Mouse (Mus musculus) lung, embryonic 15.5 days (tissue): Measurements from ENCODE around the gene Gm45713. TPM values are rescaled to one million over a fixed set of nuclear protein-coding genes. Genes with fewer than 3 reads are reported as not detected.
"Not testable (repeated sequence)": the region's sequence is repeated elsewhere in the genome, so short reads cannot be mapped to it uniquely, and the experiment has no call there.

Source experiments
- ATAC-seq: fragments of 200-750 bp; cut with Nextera tagmentation; 2 replicates; pipeline ENCODE4 v1.8.0; 2017; ENCODE audit warnings: moderate number of reproducible peaks, borderline replicate concordance; ENCODE audit not compliant: low FRiP score, low TSS enrichment; ENCODE audit errors: extremely low read depth
- H3K27ac ChIP-seq: fragments of 300-500 bp; sonication (generic); 2 replicates; pipeline ENCODE4 v1.5.1; 2015; ENCODE audit warnings: moderate library complexity, mild to moderate bottlenecking, inconsistent platforms
- H3K27me3 ChIP-seq: fragments of 300-500 bp; sonication (generic); 2 replicates; pipeline ENCODE4 v1.6.1; 2015; ENCODE audit warnings: inconsistent platforms
- H3K36me3 ChIP-seq: fragments of 300-500 bp; sonication (generic); 2 replicates; pipeline ENCODE4 v1.6.1; 2015; ENCODE audit warnings: inconsistent platforms
- H3K4me1 ChIP-seq: fragments of 300-500 bp; sonication (generic); 2 replicates; pipeline ENCODE4 v1.6.1; 2015; ENCODE audit warnings: inconsistent platforms
- H3K4me2 ChIP-seq: fragments of 300-500 bp; sonication (generic); 2 replicates; pipeline ENCODE4 v1.6.1; 2015; ENCODE audit warnings: inconsistent platforms, mild to moderate bottlenecking, moderate library complexity
- H3K4me3 ChIP-seq: fragments of 300-500 bp; sonication (generic); 2 replicates; pipeline ENCODE4 v1.5.1; 2015; ENCODE audit warnings: mild to moderate bottlenecking, inconsistent platforms
- H3K9ac ChIP-seq: fragments of 300-500 bp; sonication (generic); 2 replicates; pipeline ENCODE4 v1.6.1; 2015; ENCODE audit warnings: inconsistent platforms
- H3K9me3 ChIP-seq: fragments of 300-500 bp; sonication (generic); 2 replicates; pipeline ENCODE4 v1.6.1; 2016; ENCODE audit warnings: inconsistent platforms
- WGBS: fragments of 180-500 bp; shearing (Covaris S2); methylation state at CpG from one replicate; pipeline ENCODE4 v1.1.7; 2015; 5-methylcytosine and 5-hydroxymethylcytosine counted together
- polyA plus RNA-seq: library from polyadenylated mRNA; unstranded; fragments of >200 nt; fragmentation: Nextera tagmentation; extraction: Ambion mirVana; gene quantifications from 2 replicates; pipeline ENCODE4 v1.2.1, GENCODE M21; 2015

Gm45713 gene
- polyA plus RNA-seq, 1 experiment from 2014 or later = 0.19 TPM

- H3K36me3 ChIP-seq = peaks cover 28% of the 10 kb centered on the region
- no peaks in the 10 kb centered on the region for H3K9me3 ChIP-seq
- ATAC-seq = no peak
- H3K4me2 ChIP-seq = peak overlapping the region; percentile 81
- H3K4me3 ChIP-seq = peak overlapping the region; percentile 90
- H3K4me1 ChIP-seq = peaks cover 43% of the 10 kb centered on the region
- H3K27ac ChIP-seq = peak overlapping the region; percentile 88
- peak overlapping the region; percentile 99 for H3K9ac ChIP-seq
- WGBS = 2% methylated on average over 6 of the region's 6 CpGs
- no peaks in the 10 kb centered on the region for H3K27me3 ChIP-seq
Observed at GRCm38 (mm10) chr7:45127700-45128224, 8.3 kb downstream of the Gm45713 start.

DNA sequence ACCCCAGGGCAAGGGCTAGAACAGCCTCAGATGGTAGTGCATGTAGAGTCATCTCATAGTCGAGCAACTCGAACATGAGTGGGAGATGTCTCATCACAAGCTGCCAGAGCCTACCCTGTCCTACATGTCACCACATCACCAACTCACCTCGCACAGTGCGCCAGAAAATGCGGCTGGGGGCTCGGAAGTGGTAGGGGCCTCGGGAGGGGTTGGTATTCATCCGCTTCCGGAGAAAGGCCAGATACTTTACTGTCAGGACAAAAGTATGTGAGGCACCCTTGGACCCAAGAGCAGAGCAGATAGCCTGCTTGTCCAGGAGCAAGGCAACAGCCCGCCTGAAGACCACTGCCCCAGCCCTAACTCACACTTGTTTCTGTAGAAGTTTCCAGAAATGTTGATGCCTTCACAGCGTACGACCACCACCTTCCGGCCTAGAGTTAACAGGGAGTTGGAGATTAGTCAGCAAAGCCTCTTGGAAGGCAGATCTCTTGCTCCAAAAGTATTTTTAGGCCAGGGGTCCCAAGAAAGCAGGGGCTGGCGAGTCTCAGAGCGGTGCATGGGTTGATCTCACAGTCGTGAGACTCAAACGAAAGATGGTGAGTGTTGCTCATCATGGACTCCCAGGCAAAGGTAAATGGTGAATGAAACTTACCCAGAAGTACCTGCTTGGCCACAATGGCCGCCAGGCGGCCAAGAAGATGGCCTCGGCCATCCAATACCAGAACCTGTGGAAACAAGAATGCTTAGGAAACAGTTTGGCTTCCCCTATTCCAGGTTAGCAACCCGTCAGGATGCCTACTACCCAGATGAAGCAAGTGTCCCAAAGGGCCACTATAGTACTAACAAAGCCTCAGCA is 9.0 kb downstream of the Gm45713 start:
- H3K4me2 ChIP-seq = peak overlapping the region; percentile 81
- peak overlapping the region; percentile 99 for H3K9ac ChIP-seq
- peak overlapping the region; percentile 88 for H3K27ac ChIP-seq
- H3K27me3 ChIP-seq = no peaks in the 10 kb centered on the region
- no peak for ATAC-seq
- H3K9me3 ChIP-seq = no peaks in the 10 kb centered on the region
- peaks cover 35% of the 10 kb centered on the region for H3K36me3 ChIP-seq
- H3K4me1 ChIP-seq = peaks cover 49% of the 10 kb centered on the region
- WGBS = 21% methylated on average over 21 of the region's 21 CpGs
- peak overlapping the region; percentile 90 for H3K4me3 ChIP-seq

DNA sequence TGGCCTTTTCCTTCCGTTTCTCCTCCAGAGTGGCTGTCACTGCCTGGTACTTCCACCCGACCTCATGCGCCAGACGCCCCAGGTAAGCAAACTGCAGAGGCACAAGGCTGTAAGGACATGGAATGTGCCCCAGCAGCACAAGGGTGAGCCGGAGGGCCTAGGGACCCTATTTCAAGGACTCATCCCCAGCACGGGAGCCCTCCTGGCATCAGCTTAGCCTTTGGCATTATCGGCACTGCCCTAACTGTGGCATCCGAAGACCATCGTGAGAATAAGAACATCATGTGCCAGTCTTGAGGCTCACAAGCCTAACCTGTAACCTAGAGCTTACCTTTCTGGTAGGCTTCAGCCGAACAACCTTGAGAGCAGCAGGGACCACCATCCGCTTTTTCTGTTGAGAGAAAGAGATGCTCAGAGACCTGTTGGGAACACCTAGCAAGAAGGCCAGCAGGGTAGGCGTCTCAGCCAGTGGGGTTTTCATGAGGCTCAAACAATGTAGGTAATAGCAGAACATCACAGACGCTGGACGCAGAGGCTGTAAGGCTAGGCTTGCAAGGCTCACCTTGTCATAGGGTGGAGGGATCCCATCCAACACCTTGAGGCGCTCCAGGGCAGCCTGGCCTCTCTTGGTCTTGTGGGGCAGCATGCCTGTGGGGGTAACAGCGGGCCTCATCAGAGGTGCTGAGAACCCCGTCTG is 9.7 kb downstream of the Gm45713 start:
- Histone ChIP-seq H3K9ac (peak overlapping the region; percentile 99), H3K4me2 (peak overlapping the region; percentile 81), H3K4me3 (peak overlapping the region; percentile 90), H3K9me3 (no peaks in the 10 kb centered on the region), H3K27me3 (no peaks in the 10 kb centered on the region), H3K4me1 (peaks cover 57% of the 10 kb centered on the region), H3K27ac (peak overlapping the region; percentile 88), H3K36me3 (peaks cover 42% of the 10 kb centered on the region)
- no peak for ATAC-seq
- WGBS = 63% methylated on average over 17 of the region's 17 CpGs

GRCm38 (mm10) chr7:45125649-45126048 is 10.4 kb downstream of the Gm45713 start:
- ATAC-seq = not testable (repeated sequence)

GRCm38 (mm10) chr7:45125144-45125600 is 10.9 kb downstream of the Gm45713 start:
- WGBS = 22% methylated on average over 7 of the region's 7 CpGs
- no peaks in the 10 kb centered on the region for H3K9me3 ChIP-seq
- H3K36me3 ChIP-seq = peaks cover 50% of the 10 kb centered on the region
- no peaks in the 10 kb centered on the region for H3K27me3 ChIP-seq
- ATAC-seq = no peak
- H3K27ac ChIP-seq = peak overlapping the region; percentile 88
- H3K9ac ChIP-seq = 0 out of 2 replicates have a peak overlapping the region, but pooled peaks have one; percentile 20
- peak overlapping the region; percentile 1 for H3K4me3 ChIP-seq
- peaks cover 60% of the 10 kb centered on the region for H3K4me1 ChIP-seq
- H3K4me2 ChIP-seq = peak overlapping the region; percentile 49

More at GRCm38 (mm10) chr7:45125649-45126048, 10.4 kb downstream of the Gm45713 start:
- 69% methylated on average over 5 of the region's 5 CpGs for WGBS
- H3K27me3 ChIP-seq, H3K9ac ChIP-seq, H3K9me3 ChIP-seq: not testable (repeated sequence)
- Histone ChIP-seq H3K27ac (peak overlapping the region; percentile 88), H3K4me1 (peaks cover 61% of the 10 kb centered on the region), H3K4me2 (peak overlapping the region; percentile 81; the same call in 1 of the 2 replicates), H3K4me3 (peak overlapping the region; percentile 1), H3K36me3 (peaks cover 49% of the 10 kb centered on the region)

- Histone ChIP-seq H3K36me3 (peaks cover 57% of the 10 kb centered on the region), H3K27ac (peak within 1 kb of the TSS; percentile 88), H3K4me2 (peak within 1 kb of the TSS; percentile 61), H3K9ac (peak within 1 kb of the TSS; percentile 97), H3K9me3 (no peaks in the 10 kb centered on the region), H3K4me1 (peaks cover 53% of the 10 kb centered on the region), H3K4me3 (peak within 1 kb of the TSS; percentile 91), H3K27me3 (no peaks in the 10 kb centered on the region)
- under 1% methylated on average over 59 of the region's 59 CpGs for WGBS
- peak; percentile 86 for ATAC-seq
Observed at GRCm38 (mm10) chr7:45124224-45125143, 11.5 kb downstream of the Gm45713 start, which contains the start of gene Rps11. Rps11 (minus strand) TSS chr7:45124439.

GRCm38 (mm10) chr7:45123186-45123570 is 12.9 kb downstream of the Gm45713 start:
- 15% methylated on average over 12 of the region's 12 CpGs for WGBS

DNA sequence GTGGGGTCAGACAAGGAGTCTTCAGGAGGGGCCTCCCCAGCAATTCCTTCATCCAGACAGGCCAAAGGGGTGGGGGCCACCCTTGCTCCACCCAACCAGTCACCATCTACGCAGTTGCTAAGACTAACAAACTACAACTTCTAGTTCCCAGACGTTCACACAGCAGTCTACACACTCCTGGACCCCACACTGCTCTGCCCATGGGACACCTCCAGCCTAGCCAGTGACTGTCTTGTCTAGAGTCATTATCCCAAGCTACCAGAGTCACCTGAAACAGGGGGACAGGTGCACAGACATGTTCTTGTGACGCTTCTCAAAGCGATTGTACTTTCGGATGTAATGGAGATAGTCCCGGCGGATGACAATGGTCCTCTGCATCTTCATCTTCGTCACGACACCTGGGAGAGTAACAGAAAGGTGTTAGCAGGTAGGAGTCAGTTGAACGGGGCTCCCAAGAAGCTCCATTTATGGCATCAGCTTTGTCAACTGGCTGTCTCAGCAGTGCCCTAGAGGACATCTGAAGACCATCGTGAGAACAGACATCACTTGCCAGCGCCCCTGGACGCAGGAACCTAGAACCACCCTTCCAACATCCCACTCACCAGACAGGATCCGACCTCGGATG is 13.4 kb downstream of the Gm45713 start:
- Histone ChIP-seq H3K9me3 (no peaks in the 10 kb centered on the region), H3K27me3 (no peaks in the 10 kb centered on the region), H3K27ac (peak overlapping the region; percentile 26; the same call in 1 of the 2 replicates), H3K9ac (peak overlapping the region; percentile 97), H3K4me1 (peaks cover 53% of the 10 kb centered on the region), H3K4me2 (peak overlapping the region; percentile 61), H3K36me3 (peaks cover 71% of the 10 kb centered on the region), H3K4me3 (peak overlapping the region; percentile 91)
- no peak for ATAC-seq
- WGBS = 68% methylated on average over 15 of the region's 15 CpGs

More at GRCm38 (mm10) chr7:45123186-45123570, 12.9 kb downstream of the Gm45713 start:
- Histone ChIP-seq H3K9me3 (no peaks in the 10 kb centered on the region), H3K9ac (peak overlapping the region; percentile 97), H3K4me3 (peak overlapping the region; percentile 91), H3K36me3 (peaks cover 65% of the 10 kb centered on the region), H3K4me1 (peaks cover 53% of the 10 kb centered on the region), H3K27ac (peak overlapping the region; percentile 84), H3K27me3 (no peaks in the 10 kb centered on the region), H3K4me2 (peak overlapping the region; percentile 61)
- no peak for ATAC-seq

- Histone ChIP-seq H3K36me3 (peaks cover 68% of the 10 kb centered on the region), H3K4me3 (no peak overlapping the region), H3K9me3 (no peaks in the 10 kb centered on the region), H3K27ac (peak overlapping the region; percentile 44), H3K4me2 (peak overlapping the region; percentile 22; the same call in 1 of the 2 replicates), H3K27me3 (no peaks in the 10 kb centered on the region), H3K9ac (no peak overlapping the region), H3K4me1 (peaks cover 48% of the 10 kb centered on the region)
- no peak for ATAC-seq
Observed at GRCm38 (mm10) chr7:45121966-45122365, 14.1 kb downstream of the Gm45713 start.

GRCm38 (mm10) chr7:45121404-45121803 is 14.6 kb downstream of the Gm45713 start:
- peak overlapping the region; percentile 44 for H3K27ac ChIP-seq

More at GRCm38 (mm10) chr7:45121404-45121803, 14.6 kb downstream of the Gm45713 start:
- 44% methylated on average over 8 of the region's 8 CpGs for WGBS
- Histone ChIP-seq H3K4me2 (peak overlapping the region; percentile 22; the same call in 1 of the 2 replicates), H3K27me3 (no peaks in the 10 kb centered on the region), H3K9me3 (no peaks in the 10 kb centered on the region), H3K9ac (no peak overlapping the region), H3K4me1 (peaks cover 43% of the 10 kb centered on the region), H3K4me3 (no peak overlapping the region), H3K36me3 (peaks cover 62% of the 10 kb centered on the region)
- ATAC-seq = no peak
